Mouse (Mus musculus) hindbrain, embryonic 11.5 days (tissue): ENCODE results near the gene Dhrs4. TPM values are rescaled to one million over a fixed set of nuclear protein-coding genes. Genes with fewer than 3 reads are reported as not detected.

Experiments
- ATAC-seq: fragments of 200-750 bp; cut with Nextera tagmentation; 2 replicates; pipeline ENCODE4 v1.8.0; 2017; ENCODE audit warnings: mild to moderate bottlenecking, moderate TSS enrichment, moderate library complexity; ENCODE audit not compliant: low FRiP score
- DNase-seq: peaks from one replicate; pipeline ENCODE4 v3.0.0-alpha.2; 2015; ENCODE audit warnings: low spot score
- H3K27ac ChIP-seq: fragments of 300-500 bp; sonication (generic); 2 replicates; pipeline ENCODE4 v1.5.1; 2014; ENCODE audit warnings: mild to moderate bottlenecking, low read depth, low read length
- H3K27me3 ChIP-seq: fragments of 300-500 bp; sonication (generic); 2 replicates; pipeline ENCODE4 v1.6.1; 2014; ENCODE audit warnings: mild to moderate bottlenecking, low read length, moderate library complexity, mixed read lengths; ENCODE audit not compliant: control insufficient read depth, insufficient read depth
- H3K36me3 ChIP-seq: fragments of 300-500 bp; sonication (generic); 2 replicates; pipeline ENCODE4 v1.6.1; 2014; ENCODE audit warnings: mild to moderate bottlenecking, low read length, moderate library complexity, mixed read lengths; ENCODE audit not compliant: control insufficient read depth, insufficient read depth
- H3K4me1 ChIP-seq: fragments of 300-500 bp; sonication (generic); replicated peaks from 2 replicates; pipeline ENCODE4 v1.6.1; 2014; ENCODE audit warnings: low read length, mixed read lengths; ENCODE audit not compliant: control insufficient read depth, insufficient read depth
- H3K4me2 ChIP-seq: fragments of 300-500 bp; sonication (generic); replicated peaks from 2 replicates; pipeline ENCODE4 v1.6.1; 2014; ENCODE audit warnings: mild to moderate bottlenecking, low read depth, low read length
- H3K4me3 ChIP-seq: fragments of 300-500 bp; sonication (generic); 2 replicates; pipeline ENCODE4 v1.5.1; 2014; ENCODE audit warnings: low read depth, low read length
- H3K9ac ChIP-seq: fragments of 300-500 bp; sonication (generic); 2 replicates; pipeline ENCODE4 v1.6.1; 2014; ENCODE audit warnings: low read depth, low read length
- H3K9me3 ChIP-seq: fragments of 300-500 bp; sonication (generic); 2 replicates; pipeline ENCODE4 v1.6.1; 2016; ENCODE audit warnings: low read length; ENCODE audit not compliant: control insufficient read depth
- WGBS: fragments of 180-500 bp; shearing (Covaris S2); extraction: QIAGEN DNeasy Blood & Tissue Kit; methylation state at CpG from one replicate; pipeline ENCODE4 v1.1.7; 2014; 5-methylcytosine and 5-hydroxymethylcytosine counted together
- polyA plus RNA-seq: library from polyadenylated mRNA; unstranded; fragments of >200 nt; fragmentation: Nextera tagmentation; extraction: Ambion mirVana; gene quantifications from 2 replicates; pipeline ENCODE4 v1.2.1, GENCODE M21; 2014

Dhrs4 gene
- polyA plus RNA-seq, 1 experiment from 2014 or later, result 26.0 TPM

DNA sequence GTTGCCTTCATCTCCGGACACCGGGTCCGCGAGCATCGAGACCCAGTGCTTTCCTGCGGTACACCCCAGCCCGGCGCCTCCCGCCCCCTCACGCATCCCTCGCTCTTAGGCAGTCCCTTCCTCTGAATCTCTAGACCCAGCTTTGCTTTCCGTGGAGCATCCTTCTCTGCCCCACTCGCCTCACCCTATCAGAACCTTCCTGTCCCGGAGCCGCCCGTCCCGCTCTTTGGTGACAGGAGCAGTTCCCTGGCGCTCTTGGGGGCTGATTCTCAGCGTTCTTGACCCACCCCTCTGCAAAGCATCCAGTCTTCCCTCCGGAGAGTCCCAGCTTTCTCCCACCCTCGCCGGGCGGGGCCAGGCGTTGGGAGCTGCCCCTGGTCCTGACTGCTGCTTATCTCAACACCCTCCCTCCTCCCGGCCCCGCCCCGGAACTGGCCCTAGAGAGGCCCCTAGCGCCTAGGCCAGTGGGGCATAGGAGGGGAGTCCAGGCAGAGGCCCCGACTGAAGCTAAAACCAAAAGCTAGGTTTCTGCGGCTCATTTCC lies 12.8 kb downstream of the Dhrs4 start:
- ATAC-seq (peak; percentile 85), DNase-seq (peak; percentile 83)
- no peaks in the 10 kb centered on the region for H3K27me3 ChIP-seq
- H3K4me2 ChIP-seq, result peak overlapping the region; percentile 89
- H3K4me1 ChIP-seq, result no peaks in the 10 kb centered on the region
- H3K36me3 ChIP-seq, result no peaks in the 10 kb centered on the region; the same call in 1 of the 2 replicates
- no peaks in the 10 kb centered on the region for H3K9me3 ChIP-seq
- H3K4me3 ChIP-seq, result peak overlapping the region; percentile 81
- H3K9ac ChIP-seq, result peak overlapping the region; percentile 88
- under 1% methylated on average over 29 of the region's 30 CpGs for WGBS
- H3K27ac ChIP-seq, result peak overlapping the region; percentile 89

- no peak for DNase-seq
- 47% methylated on average over 3 of the region's 3 CpGs for WGBS
Observed at GRCm38 (mm10) chr14:55492103-55492502, 13.5 kb downstream of the Dhrs4 start.

GRCm38 (mm10) chr14:55495509-55496240 lies 17.1 kb downstream of the Dhrs4 start:
- Histone ChIP-seq H3K27me3 (no peaks in the 10 kb centered on the region), H3K9me3 (no peaks in the 10 kb centered on the region), H3K36me3 (no peaks in the 10 kb centered on the region; the same call in 1 of the 2 replicates), H3K4me2 (no peak overlapping the region), H3K27ac (no peak overlapping the region), H3K4me3 (no peak overlapping the region), H3K9ac (no peak overlapping the region), H3K4me1 (peaks cover 2% of the 10 kb centered on the region; the same call in 1 of the 2 replicates)
- 73% methylated on average over 20 of the region's 20 CpGs for WGBS
- DNase-seq, result no peak
- ATAC-seq, result no peak

More at GRCm38 (mm10) chr14:55492103-55492502, 13.5 kb downstream of the Dhrs4 start:
- Histone ChIP-seq H3K4me1 (no peaks in the 10 kb centered on the region), H3K27ac (no peak overlapping the region), H3K4me3 (no peak overlapping the region), H3K9ac (no peak overlapping the region), H3K27me3 (no peaks in the 10 kb centered on the region), H3K36me3 (no peaks in the 10 kb centered on the region; the same call in 1 of the 2 replicates), H3K4me2 (peak overlapping the region; percentile 89; the same call in 1 of the 2 replicates), H3K9me3 (no peaks in the 10 kb centered on the region)
- no peak for ATAC-seq

DNA sequence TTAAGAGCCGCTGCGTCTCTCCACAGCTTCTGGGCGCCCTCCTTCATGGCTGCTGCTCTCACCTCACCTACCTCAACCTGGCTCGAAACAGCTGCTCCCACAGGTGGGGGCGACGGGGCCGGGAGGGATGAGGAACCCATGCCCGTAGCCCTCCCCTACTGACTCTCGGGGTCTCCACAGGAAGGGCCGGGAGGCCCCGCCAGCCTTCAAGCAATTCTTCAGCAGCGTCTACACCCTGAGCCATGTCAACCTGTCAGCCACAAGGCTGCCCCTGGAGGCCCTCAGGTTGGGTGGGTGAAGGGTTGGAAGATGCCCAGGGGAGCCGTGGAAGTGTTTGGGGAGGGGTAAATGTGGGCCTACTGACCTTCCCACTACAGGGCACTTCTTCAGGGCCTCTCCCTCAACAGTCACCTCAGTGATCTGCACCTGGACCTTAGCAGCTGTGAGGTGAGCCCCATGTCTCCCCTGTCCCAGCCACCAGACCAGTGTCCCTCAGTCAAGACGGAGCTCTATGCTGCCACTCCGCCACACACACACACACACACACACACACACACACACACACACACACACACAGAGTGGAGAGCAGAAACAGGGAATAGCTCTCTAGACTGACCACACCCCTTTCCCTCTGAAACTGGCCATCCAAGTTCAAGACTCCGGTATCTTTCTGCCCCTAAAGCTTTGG lies 18.3 kb downstream of the Dhrs4 start:
- Histone ChIP-seq H3K4me3 (no peak overlapping the region), H3K4me1 (peaks cover 2% of the 10 kb centered on the region; the same call in 1 of the 2 replicates), H3K9me3 (no peaks in the 10 kb centered on the region), H3K9ac (no peak overlapping the region), H3K4me2 (no peak overlapping the region), H3K27ac (no peak overlapping the region), H3K36me3 (no peaks in the 10 kb centered on the region; the same call in 1 of the 2 replicates), H3K27me3 (no peaks in the 10 kb centered on the region)
- DNase-seq (no peak), ATAC-seq (peak; percentile 15; the same call in 1 of the 2 replicates)
- WGBS, result 79% methylated on average over 16 of the region's 16 CpGs

DNA sequence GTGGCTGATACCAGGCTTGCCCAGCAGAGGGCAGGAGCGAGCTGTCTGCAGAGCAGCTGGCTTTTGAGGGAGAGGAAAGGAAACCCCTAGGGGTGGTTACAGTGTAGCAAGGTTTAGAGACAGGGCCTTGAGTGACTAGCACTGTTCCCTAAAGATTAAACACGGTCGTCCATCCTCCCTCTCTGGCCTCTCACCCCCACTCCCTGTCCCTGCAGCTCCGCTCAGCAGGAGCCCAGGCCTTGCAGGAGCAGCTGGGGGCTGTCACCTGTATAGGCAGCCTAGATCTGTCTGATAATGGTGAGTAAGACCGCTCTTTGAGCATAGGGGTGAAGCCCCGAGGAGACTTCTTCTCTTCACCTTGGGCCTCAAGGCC lies 18.9 kb downstream of the Dhrs4 start:
- no peaks in the 10 kb centered on the region for H3K27me3 ChIP-seq
- no peaks in the 10 kb centered on the region for H3K9me3 ChIP-seq
- DNase-seq (peak; percentile 93), ATAC-seq (peak; percentile 66)
- no peaks in the 10 kb centered on the region; the same call in 1 of the 2 replicates for H3K36me3 ChIP-seq
- no peak overlapping the region for H3K4me3 ChIP-seq
- H3K9ac ChIP-seq, result 0 out of 2 replicates have a peak overlapping the region, but pooled peaks have one; percentile 15
- 34% methylated on average over 6 of the region's 6 CpGs for WGBS
- H3K4me2 ChIP-seq, result no peak overlapping the region
- H3K27ac ChIP-seq, result no peak overlapping the region
- H3K4me1 ChIP-seq, result peaks cover 2% of the 10 kb centered on the region; the same call in 1 of the 2 replicates

DNA sequence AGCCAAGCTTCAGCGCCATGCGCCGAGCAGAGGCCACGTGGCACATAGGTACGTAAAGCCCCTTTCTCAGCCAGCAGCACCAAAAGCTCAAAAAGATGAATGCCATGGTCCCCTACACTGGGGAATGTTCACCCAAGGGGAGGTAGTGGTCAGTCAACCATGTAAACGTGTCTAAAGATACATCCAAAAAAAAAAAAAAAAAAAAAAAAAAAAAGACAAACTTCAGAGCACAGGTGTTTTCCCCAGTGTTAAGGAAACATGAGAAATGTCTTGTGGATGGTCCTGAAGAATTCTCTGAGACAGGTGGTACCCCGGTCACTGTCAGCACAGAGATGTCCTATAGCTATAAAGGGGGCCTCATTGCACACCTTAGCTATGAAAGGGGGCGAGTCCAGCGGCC lies 27.1 kb downstream of the Dhrs4 start:
- H3K4me2 ChIP-seq, result no peak overlapping the region
- no peaks in the 10 kb centered on the region for H3K4me1 ChIP-seq
- no peaks in the 10 kb centered on the region for H3K9me3 ChIP-seq
- no peak overlapping the region for H3K4me3 ChIP-seq
- no peak overlapping the region for H3K27ac ChIP-seq
- ATAC-seq (no peak), DNase-seq (no peak)
- no peak overlapping the region for H3K9ac ChIP-seq
- H3K36me3 ChIP-seq, result no peaks in the 10 kb centered on the region
- H3K27me3 ChIP-seq, result no peaks in the 10 kb centered on the region
- 87% methylated on average over 9 of the region's 9 CpGs for WGBS

DNA sequence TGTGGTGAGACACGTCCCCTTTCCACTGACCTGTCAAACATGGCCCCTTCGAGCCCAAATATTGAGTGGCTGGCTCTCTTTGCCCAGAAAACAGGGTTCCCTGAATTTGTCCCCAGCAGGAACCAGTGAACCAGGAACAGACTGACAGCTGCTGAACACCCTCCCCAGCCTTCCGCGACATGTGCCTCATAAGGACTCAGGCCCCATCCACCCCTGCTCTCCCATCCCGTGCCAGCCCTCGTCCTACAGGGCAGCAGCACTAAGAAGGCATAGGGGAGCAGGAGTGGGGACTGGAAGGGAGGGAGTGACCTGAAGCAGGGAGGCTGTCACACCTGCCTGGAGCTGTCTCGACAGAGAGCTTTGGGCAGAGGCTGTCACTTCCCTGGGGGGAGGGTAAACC lies 29.2 kb downstream of the Dhrs4 start:
- 56% methylated on average over 7 of the region's 7 CpGs for WGBS
- Histone ChIP-seq H3K9ac (no peak overlapping the region), H3K4me1 (no peaks in the 10 kb centered on the region), H3K9me3 (no peaks in the 10 kb centered on the region), H3K4me2 (no peak overlapping the region), H3K4me3 (no peak overlapping the region), H3K27ac (no peak overlapping the region), H3K27me3 (no peaks in the 10 kb centered on the region), H3K36me3 (no peaks in the 10 kb centered on the region)
- DNase-seq (no peak), ATAC-seq (no peak)

DNA sequence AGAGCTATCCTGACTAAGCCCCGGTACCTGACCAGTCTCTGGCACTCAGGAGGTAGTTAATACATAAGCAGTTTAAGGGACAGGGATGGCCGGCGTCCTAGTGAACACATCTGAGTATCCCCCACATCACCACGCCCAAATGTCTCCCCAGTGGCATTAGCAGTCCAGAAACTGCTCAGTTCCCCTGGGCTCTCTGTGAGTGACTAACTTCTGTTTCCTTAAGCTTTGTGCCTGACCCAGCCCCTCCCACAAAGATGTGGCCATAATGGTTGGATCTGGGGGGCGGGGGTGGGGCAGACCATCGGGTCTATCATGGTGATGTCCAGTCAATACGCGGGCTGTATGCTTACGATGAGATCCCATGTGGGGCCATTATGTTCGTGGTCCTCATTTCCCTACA lies 31.0 kb downstream of the Dhrs4 start:
- ATAC-seq, result no peak
- no peak for DNase-seq
- WGBS, result 79% methylated on average over 10 of the region's 10 CpGs
- Histone ChIP-seq H3K9ac (no peak overlapping the region), H3K27ac (no peak overlapping the region), H3K4me1 (no peaks in the 10 kb centered on the region), H3K4me2 (no peak overlapping the region), H3K27me3 (no peaks in the 10 kb centered on the region), H3K9me3 (no peaks in the 10 kb centered on the region), H3K36me3 (no peaks in the 10 kb centered on the region), H3K4me3 (no peak overlapping the region)
